Mouse (Mus musculus) mouse embryonic stem cell (cell line): ENCODE results near the gene Nob1.

Experiments
- in situ Hi-C, 2 experiments: fragments of 300-500 bp; cut with MboI; formaldehyde crosslinking; loops; 1 replicate in 1 of 2; 3 replicates in 1 of 2; pipeline ENCODE4 v1.14.3; 2019 to 2020; ENCODE audit warnings: low sequenced_read_pairs in 2 of 2, low pct_unique_long_range_greater_than_20kb in 1 of 2, mixed read lengths in 1 of 2; ENCODE audit not compliant: unreplicated experiment in 1 of 2

Gene Nob1

DNA sequence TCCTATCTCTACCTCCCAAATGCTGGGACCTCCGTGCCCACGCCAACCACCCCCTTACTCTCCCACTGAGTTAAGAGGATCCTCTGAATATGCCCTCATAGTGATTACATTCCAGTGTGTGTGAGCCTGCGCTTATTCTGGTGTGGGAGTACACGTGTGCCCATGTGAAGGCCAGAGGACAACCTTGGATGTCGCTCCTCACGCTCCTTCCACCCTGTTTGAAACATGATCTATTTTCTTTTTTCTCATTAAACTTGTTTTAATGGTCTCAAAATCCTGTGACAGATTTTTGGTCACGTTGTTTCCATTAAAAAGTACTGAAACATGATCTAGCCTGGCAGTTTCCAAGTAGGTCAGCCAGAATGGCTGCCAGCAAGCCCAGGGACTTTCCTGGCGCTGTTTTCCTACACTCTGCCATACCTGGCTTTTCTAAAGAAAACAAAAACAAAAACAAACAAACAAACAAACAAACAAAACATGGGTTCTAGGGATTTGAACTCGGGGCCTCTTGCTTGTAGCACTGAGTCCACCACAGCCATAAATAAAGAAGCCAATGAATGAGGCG, 28.7 kb downstream of the Nob1 start:
- in situ Hi-C loops = no loop called here

DNA sequence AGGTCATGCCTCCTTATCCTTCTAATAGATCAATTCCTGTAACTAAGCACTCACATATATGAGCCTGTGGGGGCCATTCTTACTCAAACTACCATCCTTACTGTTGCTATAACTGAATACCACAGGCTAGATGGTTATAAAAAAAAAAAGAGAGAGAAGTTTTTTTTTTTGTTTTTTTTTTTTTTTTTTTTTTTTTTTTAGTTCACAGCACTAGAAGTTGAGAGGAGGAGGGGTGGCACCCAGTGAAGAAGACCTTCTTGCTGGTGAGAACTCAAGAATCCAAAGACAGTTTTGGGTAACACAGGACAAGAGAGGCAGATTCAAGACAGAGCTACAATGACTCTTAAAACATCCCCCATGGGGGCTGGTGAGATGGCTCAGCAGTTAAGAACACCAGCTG, 29.5 kb downstream of the Nob1 start:
- in situ Hi-C loops = no loop called here

DNA sequence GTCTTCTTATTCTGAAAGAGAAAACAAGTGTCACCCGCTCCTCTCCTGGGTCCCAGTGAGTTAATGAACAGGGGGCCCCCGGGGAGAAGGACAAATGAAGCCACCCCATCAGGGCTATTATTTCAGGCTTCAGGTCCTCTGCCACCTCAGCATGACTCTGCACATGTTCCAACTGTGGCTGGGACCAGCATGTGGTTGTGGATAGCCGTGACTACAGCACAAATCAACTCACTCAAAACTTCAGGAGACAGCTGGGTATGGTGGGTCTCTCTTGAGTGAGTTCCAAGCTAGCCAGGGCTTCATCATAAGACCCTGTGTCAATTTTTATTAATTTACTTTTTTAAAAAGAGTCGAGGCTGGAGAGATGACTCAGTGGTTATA, 33.7 kb downstream of the Nob1 start:
- in situ Hi-C loops = no loop called here

DNA sequence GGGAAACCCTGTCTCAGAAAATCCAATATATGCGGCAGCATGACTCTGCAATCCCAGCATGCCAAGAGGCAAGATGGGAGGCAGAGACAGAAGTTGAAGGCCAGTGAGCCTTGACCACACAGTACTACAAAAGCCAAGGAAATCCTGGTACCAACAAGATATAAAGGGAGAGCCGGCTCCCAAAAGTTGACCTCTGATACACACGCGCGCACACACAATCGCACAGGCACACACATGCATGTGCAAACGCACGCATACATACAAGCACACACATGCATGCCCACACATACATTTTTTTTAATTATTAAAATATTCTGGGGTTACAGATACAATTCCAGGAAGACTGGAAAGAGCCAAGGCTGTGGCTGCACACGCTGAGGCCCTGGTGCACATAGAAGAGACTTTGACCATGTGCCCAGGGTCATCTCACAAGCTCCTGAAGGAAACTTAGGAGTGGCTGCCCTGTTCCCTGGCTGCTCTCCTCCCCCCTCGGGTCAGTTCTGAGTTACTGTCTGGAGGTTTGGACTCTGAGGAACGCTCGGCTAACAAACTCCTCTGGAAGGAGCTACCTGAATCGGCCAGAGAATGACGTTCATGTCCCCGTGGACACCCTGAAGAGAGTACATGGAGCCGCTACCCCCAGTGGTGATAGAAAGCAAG, 34.2 kb downstream of the Nob1 start:
- in situ Hi-C loops = no loop called here

DNA sequence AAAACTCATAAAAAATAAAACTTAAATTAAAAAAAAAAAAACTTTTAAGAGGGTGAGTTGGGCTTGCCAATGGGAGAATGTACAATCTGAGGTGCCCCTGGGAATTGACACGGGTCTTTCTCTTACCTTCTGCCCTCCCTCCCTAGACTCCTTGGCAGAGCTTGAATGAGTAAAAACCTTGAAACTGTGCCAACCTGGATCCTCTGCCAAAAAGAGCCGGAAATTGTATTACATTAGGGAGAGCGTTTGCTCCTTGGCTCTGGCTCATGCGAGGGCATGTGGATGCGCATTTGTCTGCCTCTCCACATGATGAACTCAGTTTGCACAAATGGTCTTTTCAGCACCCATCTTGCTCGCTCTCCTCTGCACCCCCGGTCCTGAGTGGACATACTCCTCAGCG, 35.3 kb downstream of the Nob1 start:
- in situ Hi-C loops = loop anchor here in 1 of 2 experiments (5.0 kb wide), 1 partner anchor 43 kb away; no protein-coding TSS in a partner anchor

DNA sequence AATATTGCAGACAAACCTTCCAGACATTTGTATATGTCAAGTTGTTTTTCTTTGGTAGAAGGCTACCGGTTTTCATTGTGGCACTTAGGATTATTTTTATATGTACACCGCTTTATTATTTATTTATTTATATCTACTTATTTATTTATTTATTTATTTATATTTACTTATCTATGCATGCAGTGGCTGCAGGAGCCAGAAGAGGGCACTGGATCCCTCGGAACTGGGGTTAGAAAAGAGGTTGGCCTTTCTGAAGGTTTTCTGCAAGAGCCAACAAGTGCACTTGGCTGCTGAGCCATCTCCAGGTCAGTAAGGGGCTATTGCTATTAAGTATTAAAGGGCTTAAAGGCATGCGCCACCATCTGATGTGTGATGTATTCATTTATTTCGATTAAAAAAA, 37.0 kb downstream of the Nob1 start:
- in situ Hi-C loops = loop anchor here in 1 of 2 experiments (5.0 kb wide), 1 partner anchor 44 kb away; no protein-coding TSS in a partner anchor

DNA sequence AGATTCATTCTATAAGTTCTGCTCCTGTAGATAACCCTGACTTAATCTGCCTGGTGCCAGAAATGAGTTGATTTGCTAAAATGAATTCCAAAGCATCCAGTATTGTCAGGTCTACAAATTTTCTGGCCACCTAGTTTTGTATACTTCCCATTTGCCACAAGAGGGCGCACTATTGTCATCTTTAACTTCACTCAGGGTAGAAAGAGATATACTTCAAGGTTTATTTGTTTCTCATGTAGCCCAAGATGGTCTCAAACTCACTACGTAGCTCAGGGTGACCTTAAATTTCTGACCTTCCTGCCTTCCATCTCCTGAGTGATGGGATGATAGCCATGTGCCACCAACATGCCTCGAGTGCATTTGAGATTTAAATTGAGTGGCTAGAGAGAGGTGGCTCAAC, 38.2 kb downstream of the Nob1 start:
- in situ Hi-C loops = loop anchor here in 1 of 2 experiments (5.0 kb wide), 1 partner anchor 46 kb away; no protein-coding TSS in a partner anchor

DNA sequence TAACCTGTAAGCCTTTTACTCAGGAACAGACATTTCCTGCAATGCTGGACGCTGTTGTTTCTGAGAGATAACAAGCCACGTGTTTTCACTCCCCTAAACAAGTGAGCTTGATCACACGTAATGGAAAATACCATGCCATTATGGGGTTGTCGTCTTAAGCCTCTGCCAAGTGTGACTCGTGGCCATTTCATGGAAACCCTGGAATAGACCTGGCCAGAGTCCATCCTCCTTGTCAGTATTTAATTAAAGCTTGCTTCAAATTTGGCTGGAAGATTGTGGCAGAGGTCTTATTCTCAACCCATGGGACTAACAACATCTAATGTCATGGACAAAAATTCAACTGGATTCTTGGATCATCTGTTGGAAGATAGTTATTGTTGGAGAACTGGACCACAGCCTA, 38.7 kb downstream of the Nob1 start:
- in situ Hi-C loops = loop anchor here in 1 of 2 experiments (5.0 kb wide), 1 partner anchor 46 kb away; no protein-coding TSS in a partner anchor

DNA sequence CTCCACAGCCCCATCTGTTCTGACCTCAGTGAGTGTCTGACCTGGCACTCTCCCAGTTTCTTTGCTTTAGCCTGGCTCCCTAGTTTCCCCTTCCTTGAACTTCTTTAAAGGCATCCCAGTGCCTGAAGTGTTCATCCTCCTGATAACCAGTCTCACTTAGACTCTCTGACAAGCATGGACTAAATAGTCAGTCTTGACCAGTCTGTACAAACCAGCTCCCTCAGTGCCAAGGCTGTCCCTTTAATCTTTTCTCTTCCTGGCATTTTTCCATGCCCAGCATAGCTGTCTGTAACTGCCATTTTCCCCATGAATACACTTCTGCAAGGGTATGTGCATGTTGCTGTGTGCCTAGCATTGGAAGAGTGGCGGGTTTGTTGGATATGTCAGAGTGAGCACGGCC, 39.8 kb downstream of the Nob1 start:
- in situ Hi-C loops = loop anchor here in 1 of 2 experiments (5.0 kb wide), 1 partner anchor 47 kb away; no protein-coding TSS in a partner anchor

DNA sequence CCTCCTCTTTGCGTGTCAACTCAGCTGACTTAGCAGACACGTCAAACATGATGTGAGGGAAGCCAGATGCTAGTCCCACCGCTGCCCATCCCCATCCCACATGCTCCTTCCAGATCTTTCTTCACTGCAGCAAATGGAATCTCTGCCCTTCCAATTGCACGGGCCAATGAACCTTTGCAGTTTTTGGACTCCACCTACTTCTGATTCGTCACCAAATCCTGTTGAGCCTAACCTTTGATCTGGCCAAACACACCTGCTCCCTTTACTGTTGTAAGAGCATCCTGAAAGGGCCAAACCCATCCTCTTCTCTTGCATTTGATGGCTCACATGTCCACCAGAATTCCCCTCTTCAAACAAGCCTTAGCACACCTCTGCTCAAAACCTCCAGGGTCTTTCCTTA, 40.2 kb downstream of the Nob1 start:
- in situ Hi-C loops = loop anchor here in 1 of 2 experiments (5.0 kb wide), 1 partner anchor 48 kb away; no protein-coding TSS in a partner anchor

DNA sequence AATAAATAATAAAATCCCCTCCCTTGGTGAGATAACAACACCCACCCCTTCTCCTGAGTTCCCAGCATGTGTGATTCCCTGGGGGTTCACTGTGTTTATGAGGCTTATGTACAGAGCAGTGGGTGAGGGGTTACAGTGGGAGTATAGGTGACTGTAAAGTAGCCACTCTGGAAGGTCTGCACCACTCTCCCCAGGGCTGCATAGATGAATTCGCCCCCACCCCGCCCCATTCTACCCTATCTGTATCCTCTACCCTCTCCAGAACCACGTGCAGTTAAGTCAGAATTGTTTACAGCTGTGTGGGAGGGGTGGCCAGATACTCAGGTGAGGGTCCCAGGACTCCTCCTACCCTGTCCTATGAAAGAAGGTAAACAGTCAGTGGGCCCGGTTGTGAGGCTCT, 42.0 kb downstream of the Nob1 start:
- in situ Hi-C loops = no loop called here

DNA sequence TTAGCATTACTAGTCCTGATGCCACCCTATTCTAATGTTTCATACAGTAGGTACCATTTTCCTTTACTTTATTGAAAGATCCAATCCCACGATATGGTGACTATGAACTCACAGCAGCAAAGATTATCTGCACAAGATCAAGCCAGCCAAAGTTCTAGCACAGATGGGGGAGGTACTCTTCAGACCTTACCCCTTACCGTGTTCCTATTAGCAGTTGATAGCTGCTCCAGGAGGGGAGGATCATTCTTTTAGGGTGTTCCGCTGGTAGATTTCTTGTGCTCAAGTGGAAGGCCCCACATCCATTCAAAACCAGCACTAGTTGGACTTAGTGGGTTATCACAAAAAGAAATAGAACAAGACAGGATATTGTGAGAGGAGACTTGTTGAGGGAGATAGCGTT, 43.2 kb downstream of the Nob1 start:
- in situ Hi-C loops = no loop called here

DNA sequence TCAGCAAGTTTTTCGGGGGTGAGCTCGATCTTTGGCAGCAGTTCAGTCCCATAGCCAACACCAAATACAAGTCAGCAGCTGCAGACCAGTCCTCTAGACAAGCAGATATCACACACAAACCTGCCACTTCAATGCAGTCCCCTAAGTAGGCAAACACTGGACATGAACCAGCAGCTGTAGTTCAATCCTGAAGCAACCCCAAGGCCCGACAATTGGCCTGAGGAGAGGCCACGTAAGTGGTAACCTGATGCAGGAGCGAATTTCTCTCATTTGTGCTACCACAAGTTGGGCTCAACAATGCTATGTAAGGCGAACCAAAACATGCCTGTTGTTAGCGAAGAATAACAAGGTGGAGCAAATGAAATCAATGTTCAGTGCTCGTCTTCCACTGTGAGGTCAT, 44.1 kb downstream of the Nob1 start:
- in situ Hi-C loops = no loop called here

DNA sequence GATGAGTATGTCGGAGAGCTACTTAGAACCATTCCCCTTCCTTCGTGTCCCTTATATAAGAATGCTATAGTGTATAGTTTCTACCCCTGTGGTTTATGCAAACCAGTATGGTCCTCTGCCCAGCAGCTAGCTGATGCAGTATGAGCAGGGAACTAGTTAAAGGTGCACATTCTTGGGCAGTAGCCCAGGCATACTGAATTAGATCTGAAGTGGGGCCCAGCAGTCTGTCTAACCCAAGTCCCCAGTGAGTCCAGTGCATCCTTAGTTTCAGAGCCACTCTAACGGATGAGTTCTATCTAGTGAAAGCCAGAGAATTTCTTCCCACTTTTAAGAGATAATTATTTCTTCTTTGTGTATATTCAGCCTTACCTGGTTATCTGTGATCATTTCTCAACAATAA, 47.5 kb downstream of the Nob1 start:
- in situ Hi-C loops = no loop called here

DNA sequence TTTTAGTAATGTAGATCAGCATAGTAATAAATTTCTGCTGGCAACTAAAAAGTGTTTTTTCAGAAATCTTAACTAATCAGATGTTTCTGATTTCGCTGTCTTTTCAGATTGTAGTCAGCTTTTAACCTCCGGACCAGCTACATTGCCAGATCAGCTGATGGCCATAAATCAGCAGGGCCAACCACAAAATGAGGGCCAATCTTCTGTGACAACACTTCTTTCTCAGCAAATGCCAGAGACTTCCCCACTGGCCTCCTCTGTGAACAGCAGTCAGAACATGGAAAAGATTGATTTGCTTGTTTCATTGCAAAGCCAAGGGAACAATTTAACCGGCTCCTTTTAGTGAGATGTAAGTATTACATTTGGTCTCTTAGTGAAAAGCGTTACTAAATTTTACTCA, 54.5 kb downstream of the Nob1 start:
- in situ Hi-C loops = no loop called here
